Mouse (Mus musculus) E14TG2a.4 (cell line): Measurements from ENCODE around the gene Neurog3.

Experiments used
- CTCF ChIP-seq: conservative IDR thresholded peaks from 2 replicates; pipeline ENCODE4 v1.5.1; 2014; ENCODE audit warnings: low read length
- NANOG ChIP-seq: IDR thresholded peaks from 2 replicates; pipeline ENCODE4 v1.6.1; 2014; ENCODE audit warnings: borderline replicate concordance, low read length, mixed read lengths
- POU5F1 ChIP-seq: IDR thresholded peaks from 2 replicates; pipeline ENCODE4 v1.6.1; 2014; ENCODE audit warnings: low read length, borderline replicate concordance

DNA sequence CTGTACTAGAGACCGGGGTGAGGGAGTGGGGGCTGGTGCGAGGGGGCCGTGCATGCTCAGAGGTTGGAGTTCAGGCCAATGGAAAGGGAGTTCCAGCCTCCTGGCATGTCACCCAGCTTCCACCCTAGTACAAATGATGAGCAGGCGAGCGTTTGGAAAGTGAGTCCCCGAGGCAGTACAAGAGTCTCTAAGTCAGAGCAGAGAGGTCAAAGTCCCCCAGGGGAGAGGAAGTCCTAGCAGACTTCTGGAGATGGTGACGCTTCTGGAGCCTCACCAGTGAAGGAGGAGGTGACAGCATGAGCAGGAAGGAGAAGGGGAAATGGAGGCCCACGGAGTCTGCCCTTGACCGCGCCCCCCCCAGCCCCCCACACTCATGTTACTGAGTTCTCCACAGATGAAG is 29.5 kb downstream of the Neurog3 start:
- no peak for TF ChIP-seq CTCF
- TF ChIP-seq POU5F1 = no peak
- TF ChIP-seq NANOG = no peak
